Mouse (Mus musculus) stomach, postnatal 0 days (tissue): Measurements from ENCODE around the gene Tvp23b. TPM values are rescaled to one million over a fixed set of nuclear protein-coding genes. Genes with fewer than 3 reads are reported as not detected.

Experiments used
- ATAC-seq: fragments of 200-750 bp; cut with Nextera tagmentation; 2 replicates; pipeline ENCODE4 v1.8.0; 2017; ENCODE audit not compliant: low FRiP score, low TSS enrichment
- DNase-seq: peaks from one replicate; pipeline ENCODE4 v3.0.0-alpha.2; 2016; ENCODE audit warnings: low spot score
- H3K27ac ChIP-seq: fragments of 300-500 bp; sonication (generic); replicated peaks from 2 replicates; pipeline ENCODE4 v1.5.1; 2014; ENCODE audit warnings: mild to moderate bottlenecking, control low read depth
- H3K27me3 ChIP-seq: fragments of 300-500 bp; sonication (generic); 2 replicates; pipeline ENCODE4 v1.6.1; 2014; ENCODE audit warnings: low read length; ENCODE audit not compliant: control insufficient read depth, insufficient read depth
- H3K36me3 ChIP-seq: fragments of 300-500 bp; sonication (generic); 2 replicates; pipeline ENCODE4 v1.6.1; 2014; ENCODE audit warnings: low read length, mixed read lengths; ENCODE audit not compliant: control insufficient read depth, insufficient read depth
- H3K4me1 ChIP-seq: fragments of 300-500 bp; sonication (generic); replicated peaks from 2 replicates; pipeline ENCODE4 v1.6.1; 2014; ENCODE audit warnings: antibody characterized with exemption; ENCODE audit not compliant: control insufficient read depth, insufficient read depth
- H3K4me2 ChIP-seq: fragments of 300-500 bp; sonication (generic); replicated peaks from 2 replicates; pipeline ENCODE4 v1.6.1; 2014; ENCODE audit warnings: low read depth, mild to moderate bottlenecking, control low read depth, moderate library complexity
- H3K4me3 ChIP-seq: fragments of 300-500 bp; sonication (generic); 2 replicates; pipeline ENCODE4 v1.5.1; 2014; ENCODE audit warnings: low read depth, low read length, control low read depth
- H3K9ac ChIP-seq: fragments of 300-500 bp; sonication (generic); 2 replicates; pipeline ENCODE4 v1.6.1; 2014; ENCODE audit warnings: mild to moderate bottlenecking, low read length, control low read depth, mixed read lengths
- H3K9me3 ChIP-seq: fragments of 300-500 bp; sonication (generic); 2 replicates; pipeline ENCODE4 v1.6.1; 2016; ENCODE audit warnings: low read length; ENCODE audit not compliant: control insufficient read depth
- CTCF ChIP-seq: IDR thresholded peaks from 2 replicates; pipeline ENCODE4 v1.5.1; 2016; ENCODE audit warnings: antibody characterized with exemption, low read depth, mild to moderate bottlenecking, moderate library complexity
- EP300 ChIP-seq: optimal IDR thresholded peaks from 2 replicates; pipeline ENCODE3; 2016; ENCODE audit warnings: antibody characterized with exemption
- WGBS: fragments of 180-500 bp; shearing (Covaris S2); extraction: QIAGEN DNeasy Blood & Tissue Kit; methylation state at CpG from one replicate; pipeline ENCODE4 v1.1.7; 2014; 5-methylcytosine and 5-hydroxymethylcytosine counted together
- polyA plus RNA-seq: library from polyadenylated mRNA; unstranded; fragments of >200 nt; fragmentation: Nextera tagmentation; extraction: Ambion mirVana; gene quantifications from 2 replicates; pipeline ENCODE4 v1.2.1, GENCODE M21; 2015

Tvp23b gene
- polyA plus RNA-seq, 1 experiment from 2014 or later: 71.1 TPM

DNA sequence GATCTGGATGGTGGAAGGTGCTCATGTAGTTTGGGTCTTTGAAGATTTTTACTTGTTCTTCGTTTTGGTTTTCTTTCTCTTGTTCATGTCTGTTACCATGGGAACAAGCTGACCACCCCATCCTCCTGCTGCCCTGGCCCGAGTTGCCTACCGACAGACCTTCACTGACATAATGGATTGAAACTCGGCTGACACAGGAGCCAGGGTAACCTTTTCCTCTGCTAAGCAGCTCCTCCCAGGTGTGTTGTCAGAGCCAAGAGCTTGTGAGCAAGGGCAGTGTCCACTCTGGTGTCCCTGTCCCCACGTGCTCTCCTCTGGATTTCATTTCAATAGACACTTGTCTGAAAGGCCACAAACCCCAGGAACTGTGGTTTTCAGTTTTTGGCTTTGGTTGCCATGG is 59.7 kb downstream of the Tvp23b start:
- H3K9me3 ChIP-seq: no peaks in the 10 kb centered on the region
- H3K4me1 ChIP-seq: no peaks in the 10 kb centered on the region
- H3K4me3 ChIP-seq: no peak overlapping the region
- DNase-seq (no peak), ATAC-seq (no peak)
- H3K27ac ChIP-seq: no peak overlapping the region
- TF ChIP-seq CTCF (no peak), EP300 (no peak)
- 63% methylated on average over 5 of the region's 5 CpGs for WGBS
- no peak overlapping the region for H3K4me2 ChIP-seq
- H3K27me3 ChIP-seq: no peaks in the 10 kb centered on the region
- H3K36me3 ChIP-seq: no peaks in the 10 kb centered on the region
- H3K9ac ChIP-seq: no peak overlapping the region

GRCm38 (mm10) chr11:62940176-62940575 is 60.9 kb downstream of the Tvp23b start:
- no peak overlapping the region for H3K27ac ChIP-seq
- no peak overlapping the region for H3K9ac ChIP-seq
- ATAC-seq (no peak), DNase-seq (no peak)
- no peaks in the 10 kb centered on the region for H3K36me3 ChIP-seq
- TF ChIP-seq CTCF (no peak), EP300 (no peak)
- H3K4me3 ChIP-seq: no peak overlapping the region
- H3K9me3 ChIP-seq: no peaks in the 10 kb centered on the region
- WGBS: 81% methylated on average over 3 of the region's 3 CpGs
- H3K27me3 ChIP-seq: no peaks in the 10 kb centered on the region
- H3K4me1 ChIP-seq: no peaks in the 10 kb centered on the region
- H3K4me2 ChIP-seq: no peak overlapping the region

GRCm38 (mm10) chr11:62943538-62943937 is 64.3 kb downstream of the Tvp23b start:
- DNase-seq: no peak
- ATAC-seq: no peak
- no peak for TF ChIP-seq EP300
- TF ChIP-seq CTCF: no peak
- 64% methylated on average over 6 of the region's 6 CpGs for WGBS
- H3K9ac ChIP-seq: no peak overlapping the region
- H3K4me1 ChIP-seq: no peaks in the 10 kb centered on the region
- H3K9me3 ChIP-seq: no peaks in the 10 kb centered on the region
- H3K27me3 ChIP-seq: no peaks in the 10 kb centered on the region
- no peak overlapping the region for H3K27ac ChIP-seq
- no peak overlapping the region for H3K4me2 ChIP-seq
- H3K4me3 ChIP-seq: no peak overlapping the region
- no peaks in the 10 kb centered on the region for H3K36me3 ChIP-seq

GRCm38 (mm10) chr11:62945514-62945913 is 66.3 kb downstream of the Tvp23b start:
- Histone ChIP-seq H3K27me3 (no peaks in the 10 kb centered on the region), H3K4me2 (no peak overlapping the region), H3K9ac (no peak overlapping the region), H3K4me3 (no peak overlapping the region), H3K27ac (no peak overlapping the region), H3K4me1 (no peaks in the 10 kb centered on the region), H3K36me3 (no peaks in the 10 kb centered on the region), H3K9me3 (no peaks in the 10 kb centered on the region)
- TF ChIP-seq CTCF (no peak), EP300 (no peak)
- no peak for DNase-seq
- WGBS: 62% methylated on average over 4 of the region's 4 CpGs
- ATAC-seq: no peak

GRCm38 (mm10) chr11:62949548-62949947 is 70.3 kb downstream of the Tvp23b start:
- no peak overlapping the region for H3K4me2 ChIP-seq
- ATAC-seq: no peak

GRCm38 (mm10) chr11:62951012-62951411 is 71.8 kb downstream of the Tvp23b start, which contains the start of gene Cdrt4:
Gene Cdrt4 (plus strand): TSS chr11:62951193.
- Histone ChIP-seq H3K27me3 (no peaks in the 10 kb centered on the region), H3K4me1 (no peaks in the 10 kb centered on the region), H3K36me3 (no peaks in the 10 kb centered on the region), H3K27ac (no peak within 1 kb of the TSS), H3K9ac (no peak within 1 kb of the TSS), H3K9me3 (no peaks in the 10 kb centered on the region), H3K4me3 (no peak within 1 kb of the TSS), H3K4me2 (no peak within 1 kb of the TSS)
- DNase-seq (no peak), ATAC-seq (no peak)
- TF ChIP-seq EP300 (no peak), CTCF (no peak)
- 76% methylated on average over 3 of the region's 3 CpGs for WGBS

More at GRCm38 (mm10) chr11:62949548-62949947, 70.3 kb downstream of the Tvp23b start:
- 80% methylated on average over 1 of the region's 1 CpGs for WGBS
- H3K27me3 ChIP-seq: no peaks in the 10 kb centered on the region
- H3K9me3 ChIP-seq: no peaks in the 10 kb centered on the region
- no peak for TF ChIP-seq EP300
- TF ChIP-seq CTCF: no peak
- H3K9ac ChIP-seq: no peak overlapping the region
- H3K36me3 ChIP-seq: no peaks in the 10 kb centered on the region
- H3K4me1 ChIP-seq: no peaks in the 10 kb centered on the region
- no peak overlapping the region for H3K4me3 ChIP-seq
- no peak overlapping the region for H3K27ac ChIP-seq
- DNase-seq: no peak
